Mouse (Mus musculus): ENCODE data around the gene Washc1.
"Not testable (repeated sequence)": the region's sequence is repeated elsewhere in the genome, so short reads cannot be mapped to it uniquely, and the experiment has no call there.

The Washc1 gene

DNA sequence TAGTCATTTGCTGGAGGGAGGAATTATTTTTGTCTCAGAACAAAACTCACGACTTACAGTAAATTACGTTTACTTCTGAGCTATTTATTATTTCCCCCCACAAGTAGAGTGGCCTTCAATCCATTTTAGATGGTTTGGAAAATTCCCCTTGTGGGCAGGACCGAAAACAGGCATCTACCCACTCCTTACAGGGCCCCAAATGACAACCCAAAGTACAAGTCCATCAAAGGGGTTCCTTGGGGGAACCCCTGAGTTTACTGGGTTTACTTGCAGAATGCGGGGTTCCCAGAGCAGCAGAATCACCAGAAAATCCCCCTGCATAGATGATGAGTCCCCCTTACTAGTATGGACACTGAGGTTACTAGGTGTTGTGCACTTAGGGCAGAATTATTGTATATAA, 821 bp downstream of the Washc1 start:
- DNase-seq (ENCODE audit: low spot score in 2 of 2): no peak

DNA sequence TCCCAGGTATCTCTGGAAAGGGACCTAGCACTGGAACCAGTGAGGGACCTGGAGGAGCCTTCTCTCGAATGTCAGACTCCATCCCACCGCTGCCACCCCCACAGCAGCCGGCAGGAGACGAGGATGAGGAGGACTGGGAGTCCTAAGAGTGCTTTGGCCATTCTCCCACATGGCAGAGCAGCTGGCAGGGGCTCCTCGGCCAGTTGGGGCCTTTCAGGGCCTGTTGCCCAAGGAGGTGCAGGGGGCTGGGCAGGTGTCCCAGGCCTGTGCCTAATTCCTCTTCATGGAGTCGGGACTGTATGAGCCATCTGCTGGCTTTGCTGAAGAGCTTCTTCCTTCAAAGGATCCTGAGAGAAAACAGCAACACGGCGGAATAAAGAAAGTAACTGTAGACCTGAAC, 7.6 kb downstream of the Washc1 start:
- DNase-seq (ENCODE audit: low spot score in 2 of 2): no peak

DNA sequence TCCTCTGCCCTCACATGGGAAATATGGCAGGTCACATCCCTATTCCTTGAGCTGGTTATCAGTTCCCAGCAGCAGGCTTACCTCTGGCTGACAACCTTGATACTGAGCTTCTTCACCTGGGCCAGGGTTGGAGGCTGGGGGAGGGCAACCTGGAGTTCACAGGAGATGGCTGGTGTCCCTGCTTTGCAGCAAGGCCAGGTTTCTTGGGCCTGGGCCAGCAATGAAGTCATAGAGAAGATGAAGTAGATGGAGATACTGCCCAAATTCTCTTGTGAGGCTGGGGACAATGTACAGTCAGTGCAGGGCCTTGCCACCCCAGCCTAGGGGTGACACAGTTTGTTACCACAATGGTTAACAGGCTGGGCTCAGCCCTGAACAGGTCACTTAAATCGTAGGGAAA, 9.4 kb downstream of the Washc1 start:
- no peak for DNase-seq (ENCODE audit: low spot score in 2 of 2)

DNA sequence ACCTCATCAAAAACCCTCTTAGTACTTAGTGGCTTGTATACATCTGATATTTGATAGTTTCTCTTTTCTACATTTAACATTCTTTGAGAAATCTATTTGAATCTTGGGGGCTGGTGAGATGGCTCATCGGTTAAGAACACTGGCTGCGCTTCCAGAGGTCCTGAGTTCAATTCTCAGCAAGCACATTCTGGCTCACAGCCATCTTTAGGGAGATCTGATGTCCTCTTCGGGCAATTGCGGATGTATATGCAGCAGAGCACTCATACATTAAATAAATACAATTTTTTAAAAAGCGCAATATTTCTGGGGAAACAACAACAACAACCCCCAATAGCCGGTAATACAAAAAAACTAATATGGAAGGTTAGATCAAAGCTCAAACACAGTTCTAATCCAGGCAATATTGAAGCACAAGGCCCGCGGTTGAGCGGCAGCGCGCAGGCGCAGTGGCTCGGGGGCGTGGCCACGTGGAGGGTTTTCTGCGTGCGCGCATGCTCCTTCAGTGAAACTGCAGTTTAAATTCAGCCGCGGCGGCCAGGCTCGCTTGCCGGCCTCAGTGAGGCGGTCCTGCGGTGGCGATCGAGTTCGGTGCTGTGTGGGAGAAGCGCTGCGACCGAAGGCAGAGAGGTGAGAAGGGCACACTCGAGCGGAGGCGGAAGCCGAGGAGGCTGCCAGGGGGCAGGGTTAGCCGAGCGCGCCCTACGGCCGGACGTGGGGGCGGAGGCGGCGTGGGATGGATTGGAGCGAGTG, 11.9 kb downstream of the Washc1 start, which contains the start of gene Ddx11:
Gene Ddx11, plus strand, starts transcription at position 455 of the 750 bp plus-strand sequence.
- DNase-seq (ENCODE audit: low spot score in 2 of 2): peak; percentile 89 to 94

DNA sequence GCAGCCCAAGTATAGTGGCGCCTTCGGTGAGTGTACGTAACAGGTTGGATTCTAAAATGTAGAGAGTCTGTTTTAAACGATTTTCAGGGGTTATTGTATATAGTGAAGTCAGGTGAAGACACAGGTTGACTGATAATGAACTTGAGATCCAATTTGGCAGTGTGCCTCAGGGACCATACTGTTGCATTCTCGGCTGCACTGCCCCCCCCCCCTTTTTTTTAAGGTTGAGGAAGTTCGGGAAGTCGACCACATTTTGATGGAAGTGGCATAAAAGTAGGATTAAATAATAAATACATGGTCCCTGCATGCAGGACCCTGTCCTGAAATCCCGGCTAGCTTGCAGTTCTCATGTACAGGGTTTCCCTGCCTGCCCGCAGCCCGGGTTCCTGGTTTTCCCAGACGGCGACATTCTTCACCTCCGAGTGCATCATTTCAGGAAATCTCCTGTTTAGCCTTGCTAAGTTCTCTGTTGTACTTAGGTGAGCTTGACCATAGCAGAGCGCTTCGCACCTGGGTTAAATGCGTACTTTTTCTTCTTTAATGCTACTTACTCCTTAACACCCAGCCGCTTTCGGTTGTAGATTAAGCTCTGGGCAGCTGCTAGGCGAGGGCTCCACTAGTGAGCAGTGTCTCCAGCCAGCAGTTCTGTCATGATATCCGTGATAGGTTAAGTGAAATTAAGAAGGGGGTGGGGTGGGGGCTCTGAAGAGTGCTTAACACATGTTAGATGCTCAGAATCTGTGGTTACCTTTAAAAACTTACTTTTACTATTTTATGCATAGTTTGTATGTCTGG, 12.7 kb downstream of the Washc1 start:
- DNase-seq (ENCODE audit: low spot score in 2 of 2): no peak

DNA sequence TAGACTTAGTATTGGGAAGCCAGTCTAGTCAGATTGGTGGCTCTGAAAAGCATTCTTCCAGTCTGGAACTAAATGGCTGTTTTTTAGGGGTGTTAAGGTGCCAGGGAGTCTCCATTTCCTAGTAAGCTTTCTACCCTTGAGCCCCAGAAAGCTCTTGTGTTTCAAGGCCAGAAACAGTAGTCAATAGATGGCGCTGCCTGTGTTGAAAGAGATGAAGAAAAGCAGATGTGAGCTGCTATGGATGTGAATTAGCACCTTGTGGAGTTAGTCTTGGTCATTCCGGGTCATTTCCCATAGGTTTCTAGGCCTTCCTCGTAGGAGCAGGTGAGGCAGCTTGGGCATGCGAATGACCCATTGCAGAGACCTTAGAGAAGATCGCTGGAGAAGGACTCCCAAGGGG, 13.9 kb downstream of the Washc1 start:
- DNase-seq (ENCODE audit: low spot score in 2 of 2): no peak

DNA sequence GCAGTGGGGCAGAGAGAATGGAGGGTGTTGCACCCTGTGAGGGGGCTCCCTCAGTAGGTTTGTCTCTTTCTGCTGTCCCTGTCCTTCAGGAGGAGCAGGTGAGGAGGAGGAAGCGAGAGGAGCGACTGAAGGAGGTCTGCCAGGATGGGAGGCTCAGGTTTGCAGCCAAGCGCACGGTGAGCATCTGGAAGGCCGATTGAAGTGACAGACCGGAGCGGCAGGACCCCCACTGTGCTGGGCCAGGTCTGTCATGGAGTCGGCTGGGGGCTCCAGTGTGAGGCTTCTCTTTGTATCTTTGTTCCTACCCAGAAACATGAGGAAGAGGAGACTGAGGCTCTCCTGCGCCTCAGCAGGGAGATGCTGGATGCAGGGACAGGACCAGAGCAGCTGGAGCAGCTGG, 19.0 kb downstream of the Washc1 start:
- DNase-seq (ENCODE audit: low spot score in 2 of 2): no peak

DNA sequence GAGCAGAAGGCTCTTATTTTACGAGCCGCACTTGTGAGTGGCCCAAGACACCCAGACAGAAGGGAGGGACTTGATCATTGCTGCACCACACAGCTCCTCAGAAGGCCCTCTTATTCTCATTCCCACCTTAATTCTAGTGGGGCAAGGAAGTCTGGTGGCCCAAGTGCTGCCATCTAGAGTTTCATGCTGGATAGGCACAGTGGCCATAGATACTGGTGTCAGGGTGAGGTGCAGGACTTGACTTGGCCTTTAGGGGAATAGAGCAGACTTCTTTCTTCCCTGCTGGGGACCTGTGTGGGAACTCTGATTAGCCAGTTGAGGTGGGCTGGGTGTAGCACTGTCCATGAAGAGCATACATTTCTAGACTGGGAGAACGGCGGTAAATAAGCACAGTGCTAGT, 19.9 kb downstream of the Washc1 start:
- no peak for DNase-seq (ENCODE audit: low spot score in 2 of 2)

DNA sequence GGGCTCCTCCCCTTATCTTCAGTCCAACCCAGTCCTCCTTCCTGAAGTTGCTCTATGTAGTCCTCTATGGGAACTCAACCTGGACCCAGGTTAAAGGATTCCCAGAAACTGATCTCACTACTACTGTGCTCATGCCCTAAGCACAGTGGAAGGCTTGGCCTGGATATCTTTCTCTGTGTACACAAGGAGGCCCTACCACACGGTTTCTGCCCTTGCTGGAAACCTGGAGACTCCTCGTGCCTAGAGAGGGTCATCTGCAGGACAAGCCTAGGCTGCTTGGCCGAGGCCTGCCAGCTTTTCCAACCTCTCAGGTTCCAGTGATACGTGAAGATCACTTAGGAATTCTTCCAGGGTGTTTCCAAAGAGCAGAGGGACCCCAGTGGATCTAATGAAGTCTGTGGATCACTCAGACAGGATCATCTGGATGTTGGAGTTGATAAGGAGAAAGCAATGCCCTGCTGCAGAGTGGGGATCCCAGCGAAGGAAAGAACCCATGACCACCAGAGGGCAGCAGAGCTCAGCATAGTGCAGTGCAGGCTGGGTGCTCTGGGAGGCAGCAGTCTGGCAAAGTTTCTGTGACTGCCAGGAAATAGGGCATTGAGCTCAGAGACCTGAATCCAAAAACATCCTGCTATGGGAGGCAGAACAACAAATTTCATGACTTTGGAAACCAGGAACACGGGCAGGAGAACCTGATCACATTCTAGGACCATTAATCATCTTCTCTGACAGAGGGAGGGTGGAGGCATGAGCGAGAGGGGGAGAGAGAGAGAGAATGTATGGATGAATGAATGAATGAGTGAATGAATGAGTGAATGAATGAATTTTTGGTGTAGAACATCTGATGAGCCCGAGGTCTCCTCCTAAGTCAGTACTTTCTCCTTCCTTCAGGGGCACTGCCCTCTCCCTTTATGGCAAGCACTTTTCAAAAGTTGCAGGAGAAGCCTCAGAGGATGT, 41.6 kb downstream of the Washc1 start:
- DNase-seq (ENCODE audit: low spot score in 2 of 2): not testable (repeated sequence)

DNA sequence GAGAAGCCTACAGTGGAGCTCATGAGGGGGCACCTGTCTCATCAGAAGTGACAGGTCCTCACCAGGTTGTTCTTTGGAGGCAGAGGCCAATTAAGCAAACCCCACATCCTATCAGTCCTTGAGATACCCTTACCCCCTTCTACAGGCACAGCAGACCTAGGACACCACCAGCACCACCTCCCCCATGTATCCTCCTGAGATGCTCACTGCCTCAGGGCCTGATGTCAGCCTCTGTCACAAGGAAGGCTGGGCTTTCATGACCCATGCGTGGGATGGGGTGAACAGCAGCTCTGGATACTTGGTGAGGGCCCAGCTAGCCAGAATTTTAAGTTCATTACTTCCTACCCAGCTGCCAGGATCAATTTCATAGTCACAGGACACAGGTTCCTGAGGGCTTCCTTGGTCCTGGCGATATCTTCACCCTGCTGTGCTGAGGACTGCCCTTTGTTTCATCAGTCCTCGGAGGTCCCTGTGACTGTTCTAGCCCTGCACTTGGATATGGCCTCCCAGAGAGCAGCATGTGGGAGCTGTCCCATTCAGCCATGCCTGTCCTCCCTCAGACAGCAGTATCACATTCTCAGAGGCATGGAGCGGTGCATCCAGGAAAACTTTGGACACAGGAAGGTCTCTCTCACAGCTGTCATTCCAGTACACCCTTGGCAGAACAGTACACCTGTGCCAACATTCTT, 42.5 kb downstream of the Washc1 start:
- not testable (repeated sequence) for DNase-seq (ENCODE audit: low spot score in 2 of 2)

DNA sequence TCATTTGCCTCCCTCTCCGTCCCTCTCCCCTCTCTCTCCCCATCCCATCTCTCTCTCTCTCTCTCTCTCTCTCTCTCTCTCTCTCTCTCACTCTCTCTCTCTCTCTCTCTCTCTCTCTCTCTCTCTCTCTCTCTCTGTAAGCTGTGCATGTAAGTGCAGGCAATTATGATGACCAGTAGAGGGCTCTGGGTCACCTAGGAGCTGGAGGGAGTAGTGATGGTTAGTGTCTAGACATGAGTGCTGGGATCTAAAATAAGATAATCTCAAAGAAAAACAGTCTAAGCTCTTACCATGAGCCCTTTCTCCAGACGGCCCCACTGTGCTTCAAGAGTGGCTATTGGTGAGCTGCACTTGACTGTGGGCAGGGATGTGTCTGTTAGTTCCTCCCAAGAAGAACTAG, 43.5 kb downstream of the Washc1 start:
- no peak for DNase-seq (ENCODE audit: low spot score in 2 of 2)

DNA sequence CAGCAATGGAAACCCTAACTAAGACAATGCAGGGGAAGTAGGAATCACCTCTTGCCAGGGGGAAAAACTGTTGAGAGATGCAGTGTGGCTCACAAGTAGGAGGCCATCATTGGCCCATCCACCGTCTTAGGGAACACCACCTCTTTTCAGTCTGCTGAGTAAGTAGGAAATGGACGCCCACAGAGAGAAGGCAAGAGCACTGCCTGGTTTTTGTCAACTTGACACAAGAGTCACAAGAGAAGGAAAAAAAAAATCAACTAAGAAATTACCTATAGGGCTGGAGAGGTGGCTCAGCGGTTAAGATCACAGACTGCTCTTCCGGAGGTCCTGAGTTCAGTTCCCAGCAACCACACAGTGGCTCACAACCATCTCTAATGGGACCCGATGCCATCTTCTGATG, 46.9 kb downstream of the Washc1 start:
- DNase-seq (ENCODE audit: low spot score in 2 of 2): no peak

DNA sequence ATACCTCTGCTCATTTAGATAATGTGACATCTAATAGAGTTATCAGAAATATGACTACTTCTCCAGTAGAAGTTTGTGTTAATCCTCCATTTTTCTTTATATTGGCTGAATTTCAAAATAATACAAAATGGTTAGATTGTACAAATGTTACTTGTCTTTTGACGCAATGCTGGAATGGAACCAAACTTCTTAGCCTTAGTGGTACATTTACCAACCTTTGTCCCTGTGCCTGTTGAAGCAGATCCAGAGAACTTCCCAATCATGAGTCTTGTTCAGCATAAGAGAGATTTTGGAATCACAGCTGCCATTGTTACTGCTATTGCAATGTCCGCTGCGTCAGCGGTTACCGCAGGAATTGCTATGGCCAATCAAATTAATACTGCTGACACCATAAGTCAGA, 55.8 kb downstream of the Washc1 start:
- not testable (repeated sequence) for DNase-seq (ENCODE audit: low spot score in 2 of 2)

Data from spleen, postnatal 14 days (tissue).